Mouse (Mus musculus) limb, embryonic 10.5 days (tissue): Measurements from ENCODE around the gene Oasl1. TPM values are rescaled to one million over a fixed set of nuclear protein-coding genes. Genes with fewer than 3 reads are reported as not detected.

Experiments used
- DNase-seq: peaks from one replicate; pipeline ENCODE4 v3.0.0-alpha.2; 2017; ENCODE audit warnings: low spot score
- H3K27ac ChIP-seq: fragments of 300-500 bp; sonication (generic); 2 replicates; pipeline ENCODE4 v1.5.1; 2016; ENCODE audit warnings: mild to moderate bottlenecking
- H3K27me3 ChIP-seq: fragments of 300-500 bp; sonication (generic); 2 replicates; pipeline ENCODE4 v1.6.1; 2016; ENCODE audit warnings: low read depth, mild to moderate bottlenecking; ENCODE audit not compliant: poor library complexity, severe bottlenecking
- H3K36me3 ChIP-seq: fragments of 300-500 bp; sonication (generic); 2 replicates; pipeline ENCODE4 v1.6.1; 2016; ENCODE audit warnings: mild to moderate bottlenecking, moderate library complexity
- H3K4me1 ChIP-seq: fragments of 300-500 bp; sonication (generic); 2 replicates; pipeline ENCODE4 v1.6.1; 2016
- H3K4me3 ChIP-seq: fragments of 300-500 bp; sonication (generic); 2 replicates; pipeline ENCODE4 v1.5.1; 2016; ENCODE audit warnings: mild to moderate bottlenecking, moderate library complexity
- H3K9me3 ChIP-seq: fragments of 300-500 bp; sonication (generic); replicated peaks from 2 replicates; pipeline ENCODE4 v1.6.1; 2016; ENCODE audit warnings: mild to moderate bottlenecking
- WGBS: fragments of 180-500 bp; shearing (Covaris S2); methylation state at CpG from one replicate; pipeline ENCODE4 v1.1.7; 2016; 5-methylcytosine and 5-hydroxymethylcytosine counted together
- polyA plus RNA-seq: library from polyadenylated mRNA; unstranded; fragments of >200 nt; fragmentation: Nextera tagmentation; extraction: Ambion mirVana; gene quantifications from 2 replicates; pipeline ENCODE4 v1.2.1, GENCODE M21; 2016

The Oasl1 gene
- polyA plus RNA-seq, 1 experiment from 2014 or later = 0.24 TPM

DNA sequence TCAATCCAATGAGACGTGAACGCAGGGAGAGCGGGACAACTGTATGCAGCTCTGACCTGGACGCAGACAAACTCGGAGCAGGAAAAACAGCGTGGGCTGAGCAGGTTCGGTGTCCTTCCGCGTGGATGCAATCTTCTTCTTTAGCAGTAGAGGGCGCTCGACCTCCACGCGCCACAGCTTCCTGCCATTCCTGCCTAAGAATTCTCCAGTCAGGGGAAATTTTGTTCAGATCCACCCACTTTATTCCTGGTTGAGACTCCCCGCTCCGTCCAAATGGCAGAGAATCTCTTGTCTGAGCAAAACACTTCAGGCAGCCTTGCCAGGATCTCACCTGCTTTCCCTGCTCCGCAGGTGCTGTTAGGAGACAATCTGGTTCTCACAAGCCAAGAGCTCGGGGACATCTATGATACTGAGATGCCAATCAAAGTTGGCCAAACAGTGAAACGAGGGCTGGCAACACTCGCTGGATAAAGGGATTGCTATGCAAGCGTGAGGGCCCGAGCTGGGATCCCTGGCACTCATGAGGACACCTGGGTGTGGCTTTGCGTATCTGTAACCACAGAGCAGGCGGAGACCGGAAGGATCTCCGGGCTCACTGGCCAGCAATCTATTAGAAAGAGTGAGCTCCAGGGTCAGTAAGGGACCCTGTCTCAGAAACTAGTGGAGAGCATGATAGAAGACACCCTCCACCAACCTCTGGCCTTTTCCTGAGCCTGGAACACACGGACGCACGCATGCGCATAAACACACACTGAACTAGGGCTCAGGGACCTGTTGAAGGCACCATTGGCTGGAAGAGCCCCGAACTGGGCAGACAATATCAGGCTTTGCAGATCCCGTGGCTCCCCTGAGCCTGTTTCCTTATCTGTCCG, 56.4 kb downstream of the Oasl1 start:
- Histone ChIP-seq H3K9me3 (no peaks in the 10 kb centered on the region), H3K36me3 (no peaks in the 10 kb centered on the region), H3K27ac (peak overlapping the region; percentile 71), H3K4me3 (peak overlapping the region; percentile 52), H3K4me1 (peaks cover 20% of the 10 kb centered on the region), H3K27me3 (no peaks in the 10 kb centered on the region)
- peak; percentile 81 for DNase-seq
- whole genome bisulfite sequencing = 4% methylated on average over 32 of the region's 32 CpGs

DNA sequence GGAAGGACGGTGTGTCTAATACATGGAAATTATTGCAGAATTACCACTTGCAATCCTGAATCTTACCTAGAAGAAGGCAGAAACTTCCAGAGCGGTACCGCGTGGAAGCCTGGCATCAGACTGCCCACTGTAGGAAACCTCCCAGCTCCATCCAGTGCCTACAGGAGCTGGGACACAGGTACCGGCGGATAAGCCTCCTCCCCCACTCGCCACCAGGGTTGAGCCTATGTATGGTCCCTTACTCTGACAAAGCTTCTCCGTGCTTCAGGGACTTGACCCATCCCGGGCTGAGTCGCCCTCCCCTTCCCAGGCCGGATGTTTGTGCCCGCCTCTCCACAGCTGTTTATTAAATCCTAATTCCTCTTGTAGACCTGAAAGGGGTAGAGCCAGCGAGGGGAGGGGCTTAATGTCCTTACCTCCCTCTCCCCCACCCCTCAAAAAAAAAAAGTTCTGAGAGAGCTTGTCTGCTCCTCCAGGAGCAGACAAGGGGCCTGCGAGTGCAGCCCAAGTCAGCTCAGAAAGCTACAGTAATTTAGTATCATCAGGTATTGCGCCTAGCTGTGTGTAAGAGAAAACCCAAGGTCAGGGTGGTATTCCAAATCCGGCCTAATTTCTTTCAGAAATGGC, 57.2 kb downstream of the Oasl1 start:
- Histone ChIP-seq H3K4me3 (peak overlapping the region; percentile 52), H3K9me3 (no peaks in the 10 kb centered on the region), H3K4me1 (peaks cover 20% of the 10 kb centered on the region), H3K27me3 (no peaks in the 10 kb centered on the region), H3K36me3 (no peaks in the 10 kb centered on the region), H3K27ac (peak overlapping the region; percentile 71)
- peak; percentile 53 for DNase-seq
- WGBS = 19% methylated on average over 16 of the region's 16 CpGs

DNA sequence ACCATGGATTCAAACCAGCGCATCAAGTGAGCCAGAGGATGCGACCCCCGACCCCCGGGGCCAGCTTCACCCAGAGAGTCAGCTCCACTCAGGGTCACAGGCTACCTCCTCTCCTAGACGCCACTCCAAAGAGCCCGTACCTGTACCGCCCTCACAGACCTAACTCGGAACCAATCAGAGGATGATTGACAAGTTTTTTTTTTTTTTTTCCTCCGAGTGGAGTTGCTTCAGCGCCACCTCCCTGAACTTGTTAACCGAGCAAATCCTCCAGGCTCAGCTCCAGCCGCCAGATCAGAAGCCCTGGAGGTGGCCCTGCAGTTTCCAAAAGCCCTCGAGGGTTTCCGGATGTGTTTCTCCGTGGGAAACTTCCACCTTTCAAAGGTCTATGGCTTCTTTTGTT, 59.0 kb downstream of the Oasl1 start:
- Histone ChIP-seq H3K36me3 (no peaks in the 10 kb centered on the region), H3K4me3 (no peak overlapping the region), H3K27ac (no peak overlapping the region), H3K27me3 (no peaks in the 10 kb centered on the region), H3K4me1 (peaks cover 20% of the 10 kb centered on the region), H3K9me3 (no peaks in the 10 kb centered on the region)
- DNase-seq = no peak
- WGBS = 63% methylated on average over 15 of the region's 15 CpGs

DNA sequence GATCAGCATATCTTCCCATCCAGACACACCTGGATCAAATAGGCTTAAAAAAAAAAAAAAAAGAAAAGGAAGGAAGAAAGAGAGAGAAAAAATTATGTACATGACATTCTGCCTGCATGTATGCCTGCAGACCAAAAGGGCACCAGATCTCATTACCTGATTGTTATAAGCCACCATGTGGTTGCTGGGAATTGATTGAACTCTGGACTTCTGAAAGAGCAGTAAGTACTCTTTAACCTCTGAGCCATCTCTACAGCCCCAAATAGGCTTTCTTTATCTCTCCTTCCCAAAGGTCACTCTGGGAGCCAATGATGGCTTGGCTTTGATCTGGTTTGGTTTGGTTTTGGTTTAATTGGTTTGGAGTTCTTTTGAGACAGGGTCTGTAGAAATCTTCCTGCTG, 62.0 kb downstream of the Oasl1 start:
- Histone ChIP-seq H3K9me3 (no peaks in the 10 kb centered on the region), H3K27ac (no peak overlapping the region), H3K27me3 (no peaks in the 10 kb centered on the region), H3K36me3 (no peaks in the 10 kb centered on the region), H3K4me1 (peaks cover 5% of the 10 kb centered on the region), H3K4me3 (no peak overlapping the region)
- no peak for DNase-seq

Other genes starting within 250 kb of the Oasl1 start
- gene Gltp, start 232.3 kb upstream of the Oasl1 start, polyA plus RNA-seq = 65.4 and 78.6 TPM in 2 replicates
- gene Tchp, start 215.5 kb upstream of the Oasl1 start, polyA plus RNA-seq = 18.8 and 22.0 TPM in 2 replicates
- gene Ankrd13a, start 148.6 kb upstream of the Oasl1 start, polyA plus RNA-seq = 43.1 and 44.0 TPM in 2 replicates
- 36.1 and 44.8 TPM in 2 replicates for gene Git2, start 147.7 kb upstream of the Oasl1 start, polyA plus RNA-seq
- 92.0 and 92.4 TPM in 2 replicates for gene 1500011B03Rik, start 99.8 kb upstream of the Oasl1 start, polyA plus RNA-seq
- gene 4930519G04Rik, start 69.6 kb upstream of the Oasl1 start, polyA plus RNA-seq = not detected in 2 replicates
- not detected in 2 replicates for gene Gm9936, start 64.6 kb upstream of the Oasl1 start, polyA plus RNA-seq
- 1.5 and 2.0 TPM in 2 replicates for gene Oasl2, start 26.3 kb upstream of the Oasl1 start, polyA plus RNA-seq
- 42.3 and 48.6 TPM in 2 replicates for gene 2210016L21Rik, start 18.9 kb downstream of the Oasl1 start, polyA plus RNA-seq
- gene Hnf1a, start 47.9 kb downstream of the Oasl1 start, polyA plus RNA-seq = 0.09 and 0.11 TPM in 2 replicates
- 15.2 and 15.3 TPM in 2 replicates for gene Sppl3, start 87.9 kb downstream of the Oasl1 start, polyA plus RNA-seq
- gene Gm10401, start 175.1 kb downstream of the Oasl1 start, polyA plus RNA-seq = 24.9 and 26.2 TPM in 2 replicates
- gene Acads, start 196.1 kb downstream of the Oasl1 start, polyA plus RNA-seq = 91.6 and 91.9 TPM in 2 replicates
- 77.0 and 78.3 TPM in 2 replicates for gene Unc119b, start 211.7 kb downstream of the Oasl1 start, polyA plus RNA-seq
- 92.0 and 94.3 TPM in 2 replicates for gene Mlec, start 234.9 kb downstream of the Oasl1 start, polyA plus RNA-seq